Mouse (Mus musculus) kidney, postnatal 10 days (tissue): ENCODE data around the gene Gm30191.

Experiments used
- DNase-seq: peaks from one replicate; pipeline ENCODE4 v3.0.0; 2021; ENCODE audit warnings: mixed read lengths

Gene Gm30191

GRCm38 (mm10) chr4:134246719-134247258 is at the start of gene Gm30191:
Gene Gm30191 (plus strand): TSS chr4:134246935.
- no peak for DNase-seq

GRCm38 (mm10) chr4:134199371-134199770 is 47.4 kb upstream of the Gm30191 start:
- no peak for DNase-seq

- no peak for DNase-seq
These were observed 43.8 kb upstream of the Gm30191 start, which contains the start of gene Gm7534 for GRCm38 (mm10) chr4:134202904-134203303. Gene Gm7534 (minus strand): TSS chr4:134203004.

GRCm38 (mm10) chr4:134203340-134203896 is 43.3 kb upstream of the Gm30191 start:
- no peak for DNase-seq

- DNase-seq: no peak
These were observed 40.2 kb upstream of the Gm30191 start for GRCm38 (mm10) chr4:134206488-134207053.

GRCm38 (mm10) chr4:134222793-134223600 is 23.7 kb upstream of the Gm30191 start:
- peak; percentile 45 for DNase-seq

- DNase-seq: no peak
These were observed 19.5 kb upstream of the Gm30191 start, which contains the start of gene Catsper4 for GRCm38 (mm10) chr4:134227194-134227593. Gene Catsper4 (minus strand): TSS chr4:134227383.

- DNase-seq: no peak
These were observed 16.3 kb upstream of the Gm30191 start for GRCm38 (mm10) chr4:134230431-134230830.

GRCm38 (mm10) chr4:134234876-134235275 is 11.9 kb upstream of the Gm30191 start:
- no peak for DNase-seq

- DNase-seq: no peak
These were observed 9.0 kb upstream of the Gm30191 start for GRCm38 (mm10) chr4:134237582-134238278.

GRCm38 (mm10) chr4:134238279-134238651 is 8.5 kb upstream of the Gm30191 start, which contains the start of gene Cnksr1:
Gene Cnksr1 (minus strand): TSS chr4:134238399.
- DNase-seq: peak; percentile 90

- no peak for DNase-seq
These were observed 8.0 kb upstream of the Gm30191 start for GRCm38 (mm10) chr4:134238686-134239085.

- no peak for DNase-seq
These were observed 3.1 kb upstream of the Gm30191 start, which contains the start of gene E130218I03Rik for GRCm38 (mm10) chr4:134243516-134244250. Gene E130218I03Rik (plus strand): TSS chr4:134243662.

GRCm38 (mm10) chr4:134245148-134245843 is 1.4 kb upstream of the Gm30191 start, which contains the start of gene Zfp593:
Gene Zfp593 (minus strand): TSS chr4:134245592.
- DNase-seq: peak; percentile 98

GRCm38 (mm10) chr4:134246256-134246655 is 479 bp upstream of the Gm30191 start:
- DNase-seq: no peak

GRCm38 (mm10) chr4:134249651-134250050 is 2.9 kb downstream of the Gm30191 start:
- peak; percentile 90 for DNase-seq

- DNase-seq: no peak
These were observed 3.6 kb downstream of the Gm30191 start for GRCm38 (mm10) chr4:134250116-134250929.

- DNase-seq: no peak
These were observed 4.2 kb downstream of the Gm30191 start for GRCm38 (mm10) chr4:134250930-134251240.

GRCm38 (mm10) chr4:134251241-134252130 is 4.8 kb downstream of the Gm30191 start:
- peak; percentile 64 for DNase-seq
